Mouse (Mus musculus) embryo, embryonic 11 days (tissue): ENCODE results near the gene Pou6f2.

Source experiments
- DNase-seq: peaks from one replicate; pipeline ENCODE4 v3.0.0-alpha.2; 2015

Pou6f2 gene

GRCm38 (mm10) chr13:18397586-18397985, at the start of gene Pou6f2:
Pou6f2 (minus strand) TSS chr13:18397686.
- no peak for DNase-seq

GRCm38 (mm10) chr13:18439858-18440257, 42.4 kb upstream of the Pou6f2 start:
- no peak for DNase-seq

GRCm38 (mm10) chr13:18387673-18388072, 9.8 kb downstream of the Pou6f2 start:
- no peak for DNase-seq

GRCm38 (mm10) chr13:18363373-18363772, 34.1 kb downstream of the Pou6f2 start:
- peak; percentile 35 for DNase-seq

- no peak for DNase-seq
Measured at GRCm38 (mm10) chr13:18344580-18345333, 52.7 kb downstream of the Pou6f2 start.

- no peak for DNase-seq
Measured at GRCm38 (mm10) chr13:18338910-18339501, 58.5 kb downstream of the Pou6f2 start.

- DNase-seq: no peak
Measured at GRCm38 (mm10) chr13:18338022-18338421, 59.5 kb downstream of the Pou6f2 start.

GRCm38 (mm10) chr13:18334035-18334434, 63.5 kb downstream of the Pou6f2 start:
- no peak for DNase-seq

GRCm38 (mm10) chr13:18332596-18332995, 64.9 kb downstream of the Pou6f2 start:
- peak; percentile 22 for DNase-seq

- DNase-seq: no peak
Measured at GRCm38 (mm10) chr13:18323980-18324678, 73.4 kb downstream of the Pou6f2 start.

- no peak for DNase-seq
Measured at GRCm38 (mm10) chr13:18323407-18323806, 74.1 kb downstream of the Pou6f2 start.

GRCm38 (mm10) chr13:18312613-18313012, 84.9 kb downstream of the Pou6f2 start:
- no peak for DNase-seq

GRCm38 (mm10) chr13:18309024-18309423, 88.5 kb downstream of the Pou6f2 start:
- no peak for DNase-seq

GRCm38 (mm10) chr13:18306506-18307145, 90.9 kb downstream of the Pou6f2 start:
- no peak for DNase-seq

- no peak for DNase-seq
Measured at GRCm38 (mm10) chr13:18299966-18300365, 97.5 kb downstream of the Pou6f2 start.

GRCm38 (mm10) chr13:18293438-18293837, 104.0 kb downstream of the Pou6f2 start:
- no peak for DNase-seq

GRCm38 (mm10) chr13:18290253-18290914, 107.1 kb downstream of the Pou6f2 start:
- DNase-seq: no peak

- no peak for DNase-seq
Measured at GRCm38 (mm10) chr13:18287536-18287935, 110.0 kb downstream of the Pou6f2 start.

GRCm38 (mm10) chr13:18282361-18282982, 115.0 kb downstream of the Pou6f2 start:
- DNase-seq: peak; percentile 63

- peak; percentile 75 for DNase-seq
Measured at GRCm38 (mm10) chr13:18281084-18281483, 116.4 kb downstream of the Pou6f2 start.

- DNase-seq: no peak
Measured at GRCm38 (mm10) chr13:18253131-18253530, 144.4 kb downstream of the Pou6f2 start.

GRCm38 (mm10) chr13:18218566-18219234, 178.8 kb downstream of the Pou6f2 start:
- peak; percentile 77 for DNase-seq
